16 mouse cellular contexts compared by ENCODE assay signal in the genomic region with DNA sequence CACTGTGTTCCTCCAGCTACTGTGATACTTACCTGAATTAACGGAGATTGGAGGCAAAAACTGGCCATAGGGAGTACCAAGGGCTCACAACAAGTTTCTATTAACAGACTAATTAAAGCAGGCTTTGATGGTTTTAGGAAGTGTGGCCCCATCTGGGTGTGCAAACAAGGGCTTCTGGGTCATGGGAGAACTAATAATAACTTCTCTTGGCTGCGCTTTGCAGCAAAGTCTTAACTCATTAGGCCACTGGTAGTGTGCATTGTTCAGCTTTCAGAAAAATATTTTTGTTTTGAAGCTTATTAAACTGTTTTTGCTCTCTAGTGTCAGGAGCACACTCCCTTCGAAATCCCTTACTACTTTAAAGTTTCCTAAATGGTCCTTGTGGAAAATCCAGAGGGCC.
"Had no signal": no experiment of that assay in that cellular context is flagged by ENCODE, and none has a peak within 500 bp of the region (broad histone marks: within the 10 kb centered on the region; RNA-seq: fewer than 3 reads in every experiment).

No protein-coding gene starts in this region.

- DNase-seq: kidney, adult 2 months; kidney, postnatal 14 days; left cerebral cortex, postnatal 4 days; lung, embryonic 14.5 days; lung, postnatal 10 days; right cerebral cortex, postnatal 4 days; thymus, postnatal 36 days had no signal

- ATAC-seq: midbrain, embryonic 15.5 days had no signal

- H3K9me3 ChIP-seq: kidney, embryonic 15.5 days; limb, embryonic 13.5 days; liver, embryonic 15.5 days; megakaryocyte, embryonic 14.5 days; midbrain, embryonic 15.5 days; neural tube, embryonic 12.5 days had no signal

- H3K4me2 ChIP-seq: kidney, embryonic 15.5 days; limb, embryonic 13.5 days; liver, embryonic 11.5 days; liver, embryonic 15.5 days; lung, embryonic 14.5 days; midbrain, embryonic 11.5 days; midbrain, embryonic 15.5 days; neural tube, embryonic 12.5 days had no signal

- H3K9ac ChIP-seq: kidney, embryonic 15.5 days; limb, embryonic 13.5 days; liver, embryonic 15.5 days; lung, embryonic 14.5 days; midbrain, embryonic 15.5 days; neural tube, embryonic 12.5 days had no signal

- H3K27ac ChIP-seq: kidney, embryonic 15.5 days; limb, embryonic 13.5 days; liver, embryonic 15.5 days; macrophage; midbrain, embryonic 15.5 days; neural tube, embryonic 12.5 days had no signal

- H3K36me3 ChIP-seq: kidney, embryonic 15.5 days; limb, embryonic 13.5 days; liver, embryonic 15.5 days; midbrain, embryonic 15.5 days; neural tube, embryonic 12.5 days had no signal

- H3K27me3 ChIP-seq: kidney, embryonic 15.5 days; limb, embryonic 13.5 days; liver, embryonic 15.5 days; megakaryocyte, embryonic 14.5 days; midbrain, embryonic 15.5 days; neural tube, embryonic 12.5 days had no signal

- H3K4me3 ChIP-seq: kidney, embryonic 15.5 days; limb, embryonic 13.5 days; liver, embryonic 15.5 days; megakaryocyte, embryonic 14.5 days; midbrain, embryonic 15.5 days; neural tube, embryonic 12.5 days had no signal

- H3K4me1 ChIP-seq: kidney, embryonic 15.5 days; limb, embryonic 13.5 days; midbrain, embryonic 15.5 days; neural tube, embryonic 12.5 days had no signal
